Mouse (Mus musculus) liver, embryonic 13.5 days (tissue): ENCODE data around the gene Smim17. TPM values are rescaled to one million over a fixed set of nuclear protein-coding genes. Genes with fewer than 3 reads are reported as not detected.
"Not testable (repeated sequence)": the region's sequence is repeated elsewhere in the genome, so short reads cannot be mapped to it uniquely, and the experiment has no call there.

Source experiments
- ATAC-seq: fragments of 200-750 bp; cut with Nextera tagmentation; 2 replicates; pipeline ENCODE4 v1.8.0; 2017; ENCODE audit warnings: low read depth, mild to moderate bottlenecking, moderate number of reproducible peaks, moderate library complexity
- DNase-seq: peaks from one replicate; pipeline ENCODE4 v3.0.0; 2022
- H3K27ac ChIP-seq: fragments of 300-500 bp; sonication (generic); 2 replicates; pipeline ENCODE4 v1.5.1; 2015; ENCODE audit warnings: moderate library complexity, mild to moderate bottlenecking, inconsistent platforms
- H3K27me3 ChIP-seq: fragments of 300-500 bp; sonication (generic); 2 replicates; pipeline ENCODE4 v1.6.1; 2015; ENCODE audit warnings: mild to moderate bottlenecking, inconsistent platforms
- H3K36me3 ChIP-seq: fragments of 300-500 bp; sonication (generic); 2 replicates; pipeline ENCODE4 v1.6.1; 2015; ENCODE audit warnings: mild to moderate bottlenecking, inconsistent platforms
- H3K4me1 ChIP-seq: fragments of 300-500 bp; sonication (generic); replicated peaks from 2 replicates; pipeline ENCODE4 v1.6.1; 2015; ENCODE audit warnings: inconsistent platforms
- H3K4me2 ChIP-seq: fragments of 300-500 bp; sonication (generic); 2 replicates; pipeline ENCODE4 v1.6.1; 2015; ENCODE audit warnings: inconsistent platforms, mild to moderate bottlenecking, moderate library complexity
- H3K4me3 ChIP-seq: fragments of 300-500 bp; sonication (generic); replicated peaks from 2 replicates; pipeline ENCODE4 v1.5.1; 2015; ENCODE audit warnings: mild to moderate bottlenecking, inconsistent platforms
- H3K9ac ChIP-seq: fragments of 300-500 bp; sonication (generic); 2 replicates; pipeline ENCODE4 v1.6.1; 2015; ENCODE audit warnings: mild to moderate bottlenecking, inconsistent platforms
- H3K9me3 ChIP-seq: fragments of 300-500 bp; sonication (generic); replicated peaks from 2 replicates; pipeline ENCODE4 v1.6.1; 2016; ENCODE audit warnings: inconsistent platforms
- WGBS: fragments of 180-500 bp; shearing (Covaris S2); methylation state at CpG from one replicate; pipeline ENCODE4 v1.1.7; 2015; ENCODE audit not compliant: insufficient replicate concordance; 5-methylcytosine and 5-hydroxymethylcytosine counted together
- polyA plus RNA-seq: library from polyadenylated mRNA; unstranded; fragments of >200 nt; fragmentation: Nextera tagmentation; extraction: Ambion mirVana; gene quantifications from 2 replicates; pipeline ENCODE4 v1.2.1, GENCODE M21; 2015

Smim17 gene
- not detected in 2 replicates for polyA plus RNA-seq

GRCm38 (mm10) chr7:6397996-6398975 lies at the start of gene Smim17:
Gene Smim17, plus strand, starts transcription at chr7:6398715.
- Histone ChIP-seq H3K4me1 (peaks cover 4% of the 10 kb centered on the region; the same call in 1 of the 2 replicates), H3K27me3 (no peaks in the 10 kb centered on the region), H3K9me3 (no peaks in the 10 kb centered on the region), H3K9ac (peak within 1 kb of the TSS; percentile 47; the same call in 1 of the 2 replicates), H3K27ac (no peak within 1 kb of the TSS), H3K36me3 (peaks cover 5% of the 10 kb centered on the region; the same call in 1 of the 2 replicates), H3K4me2 (peak within 1 kb of the TSS; percentile 66), H3K4me3 (peak within 1 kb of the TSS; percentile 56)
- peak; percentile 68 for ATAC-seq
- 23% methylated on average over 25 of the region's 25 CpGs for WGBS
- peak; percentile 22 for DNase-seq

GRCm38 (mm10) chr7:6358121-6358520 lies 40.4 kb upstream of the Smim17 start:
- WGBS: 48% methylated on average over 2 of the region's 2 CpGs

GRCm38 (mm10) chr7:6358937-6359590 lies 39.5 kb upstream of the Smim17 start:
- Histone ChIP-seq H3K27ac (no peak overlapping the region), H3K27me3 (no peaks in the 10 kb centered on the region), H3K9me3 (no peaks in the 10 kb centered on the region), H3K9ac (no peak overlapping the region), H3K4me3 (no peak overlapping the region), H3K36me3 (no peaks in the 10 kb centered on the region), H3K4me2 (no peak overlapping the region), H3K4me1 (peaks cover 42% of the 10 kb centered on the region)
- WGBS: 49% methylated on average over 10 of the region's 10 CpGs
- ATAC-seq: no peak
- DNase-seq: no peak

More at GRCm38 (mm10) chr7:6358121-6358520, 40.4 kb upstream of the Smim17 start:
- Histone ChIP-seq H3K27ac (no peak overlapping the region), H3K36me3 (no peaks in the 10 kb centered on the region), H3K9ac (no peak overlapping the region), H3K4me1 (peaks cover 32% of the 10 kb centered on the region), H3K4me3 (no peak overlapping the region), H3K27me3 (no peaks in the 10 kb centered on the region), H3K9me3 (no peaks in the 10 kb centered on the region), H3K4me2 (no peak overlapping the region)
- ATAC-seq (no peak), DNase-seq (no peak)

GRCm38 (mm10) chr7:6360477-6361060 lies 37.9 kb upstream of the Smim17 start:
- ATAC-seq (peak; percentile 34), DNase-seq (peak; percentile 57)
- 9% methylated on average over 9 of the region's 9 CpGs for WGBS
- Histone ChIP-seq H3K27ac (no peak overlapping the region), H3K9me3 (no peaks in the 10 kb centered on the region), H3K4me1 (peaks cover 56% of the 10 kb centered on the region), H3K27me3 (no peaks in the 10 kb centered on the region), H3K4me3 (no peak overlapping the region), H3K9ac (no peak overlapping the region), H3K4me2 (peak overlapping the region; percentile 29; the same call in 1 of the 2 replicates), H3K36me3 (no peaks in the 10 kb centered on the region)

GRCm38 (mm10) chr7:6361756-6362155 lies 36.8 kb upstream of the Smim17 start:
- H3K36me3 ChIP-seq: no peaks in the 10 kb centered on the region
- H3K4me2 ChIP-seq: peak overlapping the region; percentile 76
- DNase-seq: no peak
- H3K9ac ChIP-seq: peak overlapping the region; percentile 67
- peak overlapping the region; percentile 66 for H3K4me3 ChIP-seq
- H3K9me3 ChIP-seq: no peaks in the 10 kb centered on the region
- H3K27ac ChIP-seq: peak overlapping the region; percentile 65; the same call in 1 of the 2 replicates
- ATAC-seq: no peak
- H3K27me3 ChIP-seq: no peaks in the 10 kb centered on the region
- peaks cover 63% of the 10 kb centered on the region for H3K4me1 ChIP-seq
- WGBS: 24% methylated on average over 7 of the region's 7 CpGs

GRCm38 (mm10) chr7:6362268-6363046 lies 36.1 kb upstream of the Smim17 start:
- under 1% methylated on average over 37 of the region's 38 CpGs for WGBS
- Histone ChIP-seq H3K27me3 (no peaks in the 10 kb centered on the region), H3K4me2 (peak overlapping the region; percentile 76), H3K9me3 (no peaks in the 10 kb centered on the region), H3K4me1 (peaks cover 70% of the 10 kb centered on the region), H3K36me3 (no peaks in the 10 kb centered on the region), H3K9ac (peak overlapping the region; percentile 67), H3K4me3 (peak overlapping the region; percentile 66), H3K27ac (peak overlapping the region; percentile 80)
- ATAC-seq (peak; percentile 83), DNase-seq (peak; percentile 94)

- peak within 1 kb of the TSS; percentile 80 for H3K27ac ChIP-seq
- H3K36me3 ChIP-seq: no peaks in the 10 kb centered on the region
- no peaks in the 10 kb centered on the region for H3K9me3 ChIP-seq
- H3K4me2 ChIP-seq: peak within 1 kb of the TSS; percentile 76
- peak within 1 kb of the TSS; percentile 74 for H3K9ac ChIP-seq
- under 1% methylated on average over 23 of the region's 23 CpGs for WGBS
- no peaks in the 10 kb centered on the region for H3K27me3 ChIP-seq
- DNase-seq (peak; percentile 85), ATAC-seq (peak; percentile 78)
- peak within 1 kb of the TSS; percentile 66 for H3K4me3 ChIP-seq
- peaks cover 76% of the 10 kb centered on the region for H3K4me1 ChIP-seq
Measured at GRCm38 (mm10) chr7:6363047-6363488, 35.4 kb upstream of the Smim17 start, which contains the start of gene Zfp78. Gene Zfp78, plus strand, starts transcription at chr7:6363280.

GRCm38 (mm10) chr7:6364761-6365160 lies 33.8 kb upstream of the Smim17 start:
- H3K4me3 ChIP-seq: no peak overlapping the region
- DNase-seq (no peak), ATAC-seq (no peak)
- 68% methylated on average over 1 of the region's 1 CpGs for WGBS
- no peak overlapping the region for H3K27ac ChIP-seq
- no peaks in the 10 kb centered on the region for H3K9me3 ChIP-seq
- no peaks in the 10 kb centered on the region for H3K36me3 ChIP-seq
- peaks cover 89% of the 10 kb centered on the region for H3K4me1 ChIP-seq
- H3K4me2 ChIP-seq: peak overlapping the region; percentile 76
- no peak overlapping the region for H3K9ac ChIP-seq
- no peaks in the 10 kb centered on the region for H3K27me3 ChIP-seq

- no peaks in the 10 kb centered on the region for H3K27me3 ChIP-seq
- ATAC-seq (peak; percentile 16), DNase-seq (peak; percentile 27)
- H3K9me3 ChIP-seq: no peaks in the 10 kb centered on the region
- no peak overlapping the region for H3K4me3 ChIP-seq
- 22% methylated on average over 5 of the region's 5 CpGs for WGBS
- H3K36me3 ChIP-seq: no peaks in the 10 kb centered on the region
- H3K4me2 ChIP-seq: peak overlapping the region; percentile 41
- H3K9ac ChIP-seq: no peak overlapping the region
- H3K27ac ChIP-seq: peak overlapping the region; percentile 83
- peaks cover 70% of the 10 kb centered on the region for H3K4me1 ChIP-seq
Measured at GRCm38 (mm10) chr7:6367185-6367584, 31.3 kb upstream of the Smim17 start.

- not testable (repeated sequence) for H3K27me3 ChIP-seq, H3K9me3 ChIP-seq, ATAC-seq, H3K4me2 ChIP-seq, H3K36me3 ChIP-seq, DNase-seq, H3K27ac ChIP-seq, H3K4me3 ChIP-seq, H3K9ac ChIP-seq
- peaks cover 62% of the 10 kb centered on the region for H3K4me1 ChIP-seq
- 72% methylated on average over 5 of the region's 5 CpGs for WGBS
Measured at GRCm38 (mm10) chr7:6368146-6368545, 30.4 kb upstream of the Smim17 start.
